Mouse (Mus musculus) adrenal gland, postnatal 14 days (tissue): ENCODE results near the gene Nrbf2. TPM values are rescaled to one million over a fixed set of nuclear protein-coding genes. Genes with fewer than 3 reads are reported as not detected.

Experiments
- DNase-seq: peaks from one replicate; pipeline ENCODE4 v3.0.0; 2021; ENCODE audit warnings: mixed read lengths
- total RNA-seq: library from RNA; stranded (reverse); gene quantifications from 2 replicates; pipeline ENCODE4 v1.2.3, GENCODE M21; 2021

Nrbf2 gene
- total RNA-seq, 1 experiment from 2014 or later = 21.8 TPM

- DNase-seq = no peak
Observed at GRCm38 (mm10) chr10:67216872-67217271, 68.2 kb downstream of the Nrbf2 start.

Other genes with a start within 250 kb of the Nrbf2 start
- gene Jmjd1c, start 189.2 kb downstream of the Nrbf2 start, total RNA-seq = 56.4 and 61.4 TPM in 2 replicates
- 47.1 and 48.2 TPM in 2 replicates for gene Reep3, start 188.4 kb downstream of the Nrbf2 start, total RNA-seq